Mouse (Mus musculus) small intestine, adult 2 months (tissue): ENCODE results near the gene Higd1a.

Experiments
- CTCF ChIP-seq: fragments of 200-500 bp; IDR thresholded peaks from 2 replicates; pipeline ENCODE4 v1.5.1; 2012; ENCODE audit warnings: low read depth, mild to moderate bottlenecking, control low read depth, inconsistent platforms, low read length, moderate library complexity, mixed read lengths; ENCODE audit not compliant: insufficient replicate concordance, insufficient read length; ENCODE audit errors: extremely low read depth
- POLR2A ChIP-seq: fragments of 200-500 bp; IDR thresholded peaks from 2 replicates; pipeline ENCODE4 v1.6.1; 2012; ENCODE audit warnings: low read depth, mild to moderate bottlenecking, control low read depth, inconsistent platforms, low read length, moderate library complexity

- TF ChIP-seq CTCF (no peak), POLR2A (no peak)
Measured at GRCm38 (mm10) chr9:121819073-121819770, 38.9 kb downstream of the Higd1a start.
